Mouse (Mus musculus) forebrain, embryonic 12.5 days (tissue): ENCODE measurements around the gene Nkg7. TPM values are rescaled to one million over a fixed set of nuclear protein-coding genes. Genes with fewer than 3 reads are reported as not detected.

ENCODE experiments used
- ATAC-seq: fragments of 200-750 bp; cut with Nextera tagmentation; 2 replicates; pipeline ENCODE4 v1.8.0; 2017; ENCODE audit warnings: moderate TSS enrichment; ENCODE audit not compliant: low FRiP score
- H3K27ac ChIP-seq: fragments of 300-500 bp; sonication (generic); 2 replicates; pipeline ENCODE4 v1.5.1; 2016; ENCODE audit warnings: mild to moderate bottlenecking
- H3K27me3 ChIP-seq: fragments of 300-500 bp; sonication (generic); 2 replicates; pipeline ENCODE4 v1.6.1; 2016; ENCODE audit warnings: mild to moderate bottlenecking
- H3K36me3 ChIP-seq: fragments of 300-500 bp; sonication (generic); replicated peaks from 2 replicates; pipeline ENCODE4 v1.6.1; 2016; ENCODE audit warnings: mild to moderate bottlenecking
- H3K4me1 ChIP-seq: fragments of 300-500 bp; sonication (generic); 2 replicates; pipeline ENCODE4 v1.6.1; 2016
- H3K4me2 ChIP-seq: fragments of 300-500 bp; sonication (generic); 2 replicates; pipeline ENCODE4 v1.6.1; 2016; ENCODE audit warnings: mild to moderate bottlenecking, moderate library complexity
- H3K4me3 ChIP-seq: fragments of 300-500 bp; sonication (generic); replicated peaks from 2 replicates; pipeline ENCODE4 v1.5.1; 2016; ENCODE audit warnings: mild to moderate bottlenecking
- H3K9ac ChIP-seq: fragments of 300-500 bp; sonication (generic); 2 replicates; pipeline ENCODE4 v1.6.1; 2016; ENCODE audit warnings: mild to moderate bottlenecking
- H3K9me3 ChIP-seq: fragments of 300-500 bp; sonication (generic); 2 replicates; pipeline ENCODE4 v1.6.1; 2016
- WGBS: fragments of 180-500 bp; shearing (Covaris S2); methylation state at CpG from one replicate; pipeline ENCODE4 v1.1.7; 2016; 5-methylcytosine and 5-hydroxymethylcytosine counted together
- polyA plus RNA-seq: library from polyadenylated mRNA; unstranded; fragments of >200 nt; fragmentation: Nextera tagmentation; extraction: Ambion mirVana; gene quantifications from 2 replicates; pipeline ENCODE4 v1.2.1, GENCODE M21; 2016

Gene Nkg7
- polyA plus RNA-seq, 1 experiment from 2014 or later = 0.51 TPM

GRCm38 (mm10) chr7:43452609-43453008 lies 15.7 kb downstream of the Nkg7 start:
- no peak for ATAC-seq
- Histone ChIP-seq H3K4me2 (no peak overlapping the region), H3K4me1 (no peaks in the 10 kb centered on the region), H3K36me3 (peaks cover 41% of the 10 kb centered on the region), H3K4me3 (no peak overlapping the region), H3K9me3 (no peaks in the 10 kb centered on the region), H3K27ac (no peak overlapping the region), H3K27me3 (no peaks in the 10 kb centered on the region), H3K9ac (no peak overlapping the region)
- 39% methylated on average over 4 of the region's 4 CpGs for WGBS

GRCm38 (mm10) chr7:43453599-43454355 lies 16.9 kb downstream of the Nkg7 start:
- WGBS = 91% methylated on average over 14 of the region's 14 CpGs
- Histone ChIP-seq H3K27ac (no peak overlapping the region), H3K36me3 (peaks cover 45% of the 10 kb centered on the region), H3K9ac (no peak overlapping the region), H3K27me3 (no peaks in the 10 kb centered on the region), H3K4me1 (no peaks in the 10 kb centered on the region), H3K4me3 (no peak overlapping the region), H3K4me2 (no peak overlapping the region), H3K9me3 (no peaks in the 10 kb centered on the region)
- no peak for ATAC-seq

DNA sequence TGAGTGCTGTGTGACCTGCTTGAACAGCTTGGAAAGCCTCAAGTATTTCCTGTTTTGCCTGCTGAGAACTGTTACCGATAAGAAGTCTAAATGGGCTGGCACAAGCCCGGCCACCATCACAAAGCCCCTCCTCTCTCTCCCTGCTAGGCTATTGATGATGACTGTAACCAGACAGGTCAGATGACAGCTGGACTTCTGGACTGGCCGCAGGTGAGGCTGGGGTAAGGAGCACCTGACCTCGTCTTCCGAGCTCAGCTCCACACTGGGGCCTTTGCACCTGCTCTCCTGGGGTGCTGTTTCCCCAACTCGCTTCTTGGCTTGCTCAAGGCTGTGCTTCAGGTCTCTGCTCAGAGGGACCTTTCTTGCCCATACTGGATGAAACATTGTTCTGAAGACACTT lies 17.5 kb downstream of the Nkg7 start:
- no peak overlapping the region for H3K27ac ChIP-seq

GRCm38 (mm10) chr7:43462851-43463250 lies 26.0 kb downstream of the Nkg7 start, which contains the start of gene Vsig10l:
Gene Vsig10l, plus strand, starts transcription at chr7:43463151.
- Histone ChIP-seq H3K36me3 (peaks cover 1% of the 10 kb centered on the region; the same call in 1 of the 2 replicates), H3K4me3 (no peak within 1 kb of the TSS), H3K9me3 (no peaks in the 10 kb centered on the region), H3K27ac (no peak within 1 kb of the TSS), H3K4me1 (peaks cover 18% of the 10 kb centered on the region), H3K4me2 (no peak within 1 kb of the TSS), H3K27me3 (peaks cover 23% of the 10 kb centered on the region), H3K9ac (no peak within 1 kb of the TSS)
- WGBS = 69% methylated on average over 4 of the region's 4 CpGs
- ATAC-seq = no peak

More for the DNA sequence above, 17.5 kb downstream of the Nkg7 start:
- 90% methylated on average over 6 of the region's 6 CpGs for WGBS
- Histone ChIP-seq H3K36me3 (peaks cover 45% of the 10 kb centered on the region), H3K4me1 (no peaks in the 10 kb centered on the region), H3K4me3 (no peak overlapping the region), H3K9ac (no peak overlapping the region), H3K27me3 (no peaks in the 10 kb centered on the region), H3K9me3 (no peaks in the 10 kb centered on the region), H3K4me2 (no peak overlapping the region)
- no peak for ATAC-seq

DNA sequence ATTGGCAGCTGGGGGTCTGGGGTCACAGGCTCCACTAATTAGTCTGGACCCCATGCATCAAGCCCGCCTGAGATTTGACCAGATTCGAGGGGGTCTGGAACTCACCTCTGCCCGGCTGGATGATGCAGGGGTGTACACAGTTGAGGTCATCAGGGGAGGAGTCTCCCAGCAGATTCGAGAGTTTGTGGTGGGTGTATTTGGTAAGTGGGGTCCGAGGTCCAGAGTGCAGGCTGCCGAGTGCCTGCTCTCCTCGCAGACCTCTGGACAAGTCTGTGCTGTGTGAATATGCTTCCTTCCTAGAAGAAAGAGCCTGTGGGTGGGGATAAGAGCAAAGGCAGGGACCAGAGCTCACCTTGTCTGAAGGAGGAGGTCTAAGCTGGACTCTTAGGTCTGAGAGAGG lies 27.1 kb downstream of the Nkg7 start:
- no peaks in the 10 kb centered on the region for H3K36me3 ChIP-seq
- H3K27ac ChIP-seq = no peak overlapping the region
- no peaks in the 10 kb centered on the region for H3K9me3 ChIP-seq
- H3K4me3 ChIP-seq = no peak overlapping the region
- H3K4me1 ChIP-seq = peaks cover 18% of the 10 kb centered on the region
- ATAC-seq = no peak
- peaks cover 27% of the 10 kb centered on the region for H3K27me3 ChIP-seq
- 88% methylated on average over 7 of the region's 7 CpGs for WGBS
- H3K9ac ChIP-seq = no peak overlapping the region
- H3K4me2 ChIP-seq = no peak overlapping the region

DNA sequence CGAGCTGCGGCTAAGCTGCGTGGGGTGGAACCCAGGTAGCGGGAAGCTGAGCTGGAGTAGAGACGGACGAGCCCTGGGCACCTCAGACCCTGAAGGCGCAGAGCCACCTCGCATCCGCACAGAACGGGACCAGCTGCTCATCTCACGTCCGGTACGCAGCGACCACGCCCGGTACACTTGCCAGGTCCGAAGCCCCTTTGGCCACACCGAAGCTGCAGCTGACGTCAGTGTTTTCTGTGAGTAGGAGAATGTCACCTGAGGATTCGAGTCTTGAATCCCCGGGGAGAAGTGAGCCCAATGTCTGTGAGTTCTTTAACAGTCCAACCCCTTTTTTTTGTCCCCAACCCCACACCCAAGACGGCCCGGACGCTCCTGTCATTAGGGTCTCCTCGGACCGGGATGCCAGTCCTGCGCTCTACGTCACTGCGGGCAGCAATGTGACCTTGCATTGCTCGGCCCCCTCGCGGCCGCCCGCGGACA lies 28.0 kb downstream of the Nkg7 start:
- Histone ChIP-seq H3K4me3 (peak overlapping the region; percentile 46), H3K27me3 (peaks cover 27% of the 10 kb centered on the region), H3K27ac (no peak overlapping the region), H3K4me1 (peaks cover 18% of the 10 kb centered on the region), H3K4me2 (peak overlapping the region; percentile 85), H3K9ac (peak overlapping the region; percentile 47), H3K9me3 (no peaks in the 10 kb centered on the region), H3K36me3 (no peaks in the 10 kb centered on the region)
- peak; percentile 12; the same call in 1 of the 2 replicates for ATAC-seq
- 6% methylated on average over 35 of the region's 35 CpGs for WGBS

GRCm38 (mm10) chr7:43465344-43466098 lies 28.6 kb downstream of the Nkg7 start:
- peaks cover 27% of the 10 kb centered on the region for H3K27me3 ChIP-seq
- under 1% methylated on average over 32 of the region's 33 CpGs for WGBS
- no peak overlapping the region for H3K27ac ChIP-seq

GRCm38 (mm10) chr7:43466099-43466694 lies 29.3 kb downstream of the Nkg7 start:
- Histone ChIP-seq H3K27me3 (peaks cover 27% of the 10 kb centered on the region), H3K36me3 (no peaks in the 10 kb centered on the region), H3K4me1 (peaks cover 18% of the 10 kb centered on the region), H3K9me3 (no peaks in the 10 kb centered on the region), H3K4me3 (peak overlapping the region; percentile 46), H3K4me2 (peak overlapping the region; percentile 85), H3K9ac (peak overlapping the region; percentile 40), H3K27ac (no peak overlapping the region)
- WGBS = under 1% methylated on average over 33 of the region's 33 CpGs
- ATAC-seq = peak; percentile 75

More at GRCm38 (mm10) chr7:43465344-43466098, 28.6 kb downstream of the Nkg7 start:
- Histone ChIP-seq H3K4me1 (peaks cover 18% of the 10 kb centered on the region), H3K4me2 (peak overlapping the region; percentile 85), H3K36me3 (no peaks in the 10 kb centered on the region), H3K4me3 (peak overlapping the region; percentile 46), H3K9ac (peak overlapping the region; percentile 47), H3K9me3 (no peaks in the 10 kb centered on the region)
- peak; percentile 84 for ATAC-seq

GRCm38 (mm10) chr7:43470373-43470772 lies 33.5 kb downstream of the Nkg7 start:
- Histone ChIP-seq H3K4me2 (no peak overlapping the region), H3K27me3 (peaks cover 7% of the 10 kb centered on the region), H3K27ac (no peak overlapping the region), H3K9me3 (no peaks in the 10 kb centered on the region), H3K36me3 (peaks cover 4% of the 10 kb centered on the region; the same call in 1 of the 2 replicates), H3K4me1 (peaks cover 10% of the 10 kb centered on the region), H3K9ac (no peak overlapping the region), H3K4me3 (no peak overlapping the region)
- WGBS = 40% methylated on average over 8 of the region's 8 CpGs
- ATAC-seq = no peak

DNA sequence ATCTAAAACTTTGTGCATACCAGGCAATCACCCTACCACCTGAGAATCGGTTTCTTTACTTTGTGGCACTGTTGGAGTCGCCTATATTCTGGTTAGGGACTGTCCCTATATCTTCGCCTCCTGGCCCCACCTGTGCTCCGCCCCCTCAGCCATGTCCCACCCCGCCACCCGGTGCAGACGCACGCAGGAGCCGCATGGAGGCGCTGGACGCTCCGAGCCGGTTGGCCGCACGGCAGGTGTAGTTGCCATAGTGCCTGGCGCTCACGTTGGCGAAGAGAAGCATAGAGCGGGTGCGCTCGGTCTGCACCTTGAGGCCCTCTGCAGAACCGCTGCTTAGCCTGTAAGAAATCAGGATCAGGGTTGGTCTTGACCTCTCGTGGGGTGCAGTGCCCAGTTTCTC lies 38.8 kb downstream of the Nkg7 start:
- H3K27ac ChIP-seq = no peak overlapping the region
- no peaks in the 10 kb centered on the region for H3K9me3 ChIP-seq
- H3K4me3 ChIP-seq = no peak overlapping the region
- no peak overlapping the region for H3K9ac ChIP-seq
- H3K4me2 ChIP-seq = no peak overlapping the region
- peaks cover 17% of the 10 kb centered on the region for H3K36me3 ChIP-seq
- H3K27me3 ChIP-seq = peaks cover 47% of the 10 kb centered on the region
- no peak for ATAC-seq
- WGBS = 17% methylated on average over 23 of the region's 23 CpGs
- H3K4me1 ChIP-seq = peaks cover 11% of the 10 kb centered on the region

DNA sequence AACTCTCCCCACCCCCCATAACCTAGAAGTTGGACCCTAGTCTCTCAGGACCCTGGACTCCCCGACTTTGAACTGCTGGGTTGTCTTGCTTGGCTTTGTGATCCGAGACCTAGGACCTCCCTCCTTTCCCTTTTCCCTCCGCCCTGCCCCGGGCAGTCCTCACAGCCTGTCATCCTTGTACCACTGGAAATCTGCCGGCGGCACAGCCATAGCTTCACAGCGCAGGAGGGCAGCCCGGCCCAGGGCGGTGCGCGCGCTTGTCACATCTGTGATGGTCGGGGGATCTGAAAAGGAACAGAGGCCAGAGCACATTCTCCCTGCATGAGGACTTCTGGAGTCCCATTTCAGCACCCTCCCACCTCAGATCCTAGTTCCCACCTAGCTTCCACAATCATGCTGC lies 39.5 kb downstream of the Nkg7 start:
- Histone ChIP-seq H3K27ac (no peak overlapping the region), H3K4me3 (no peak overlapping the region), H3K4me2 (no peak overlapping the region), H3K9ac (no peak overlapping the region), H3K27me3 (peaks cover 48% of the 10 kb centered on the region), H3K4me1 (peaks cover 11% of the 10 kb centered on the region), H3K36me3 (peaks cover 17% of the 10 kb centered on the region), H3K9me3 (no peaks in the 10 kb centered on the region)
- 5% methylated on average over 13 of the region's 13 CpGs for WGBS
- ATAC-seq = peak; percentile 24; the same call in 1 of the 2 replicates

DNA sequence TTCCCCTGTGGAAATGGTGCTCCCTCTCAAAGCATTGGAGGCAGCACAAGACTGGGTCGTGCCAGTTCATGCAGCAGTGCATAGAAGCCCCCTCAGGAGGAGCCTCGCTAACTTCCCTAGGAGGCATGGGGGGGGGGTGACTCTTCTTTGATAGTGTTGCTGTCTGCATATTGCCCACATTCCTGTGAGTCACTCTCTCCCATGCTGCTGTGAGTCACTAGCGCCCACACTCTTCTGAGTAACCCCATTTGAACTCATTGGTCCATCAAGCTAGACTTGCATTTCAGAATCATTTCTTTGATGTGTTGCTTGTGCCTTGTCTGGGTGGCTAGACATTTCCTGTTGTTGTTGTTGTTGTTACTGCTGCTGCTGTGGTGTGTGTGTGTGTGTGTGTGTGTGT lies 44.3 kb downstream of the Nkg7 start:
- WGBS = 71% methylated on average over 3 of the region's 3 CpGs
- H3K36me3 ChIP-seq = peaks cover 7% of the 10 kb centered on the region
- no peak for ATAC-seq

More for the DNA sequence above, 44.3 kb downstream of the Nkg7 start:
- Histone ChIP-seq H3K4me2 (no peak overlapping the region), H3K27me3 (peaks cover 37% of the 10 kb centered on the region), H3K9me3 (no peaks in the 10 kb centered on the region), H3K4me3 (no peak overlapping the region), H3K27ac (no peak overlapping the region), H3K4me1 (peaks cover 31% of the 10 kb centered on the region), H3K9ac (no peak overlapping the region)
